Mouse (Mus musculus) small intestine, adult 2 months (tissue): ENCODE data around the gene Gsk3a. TPM values are rescaled to one million over a fixed set of nuclear protein-coding genes. Genes with fewer than 3 reads are reported as not detected.

ENCODE experiments used
- H3K27ac ChIP-seq: fragments of 200-500 bp; 2 replicates; pipeline ENCODE4 v1.5.1; 2012; ENCODE audit warnings: low read depth, low read length, control low read depth, inconsistent platforms; ENCODE audit not compliant: insufficient read depth
- H3K27me3 ChIP-seq: fragments of 200-500 bp; 2 replicates; pipeline ENCODE4 v1.6.1; 2012; ENCODE audit warnings: mild to moderate bottlenecking, moderate library complexity, low read length, inconsistent platforms; ENCODE audit not compliant: control insufficient read depth, insufficient read depth
- H3K36me3 ChIP-seq: fragments of 200-500 bp; 2 replicates; pipeline ENCODE4 v1.6.1; 2012; ENCODE audit warnings: mild to moderate bottlenecking, low read length, control low read depth, inconsistent platforms; ENCODE audit not compliant: control insufficient read depth, insufficient read depth
- H3K4me1 ChIP-seq: fragments of 200-500 bp; 2 replicates; pipeline ENCODE4 v1.6.1; 2012; ENCODE audit warnings: low read length, inconsistent platforms, mixed read lengths; ENCODE audit not compliant: control insufficient read depth, insufficient read depth, insufficient read length
- H3K4me3 ChIP-seq: fragments of 200-500 bp; 2 replicates; pipeline ENCODE4 v1.5.1; 2012; ENCODE audit warnings: low read depth, mild to moderate bottlenecking, control low read depth, inconsistent platforms, low read length, moderate library complexity
- CTCF ChIP-seq: fragments of 200-500 bp; IDR thresholded peaks from 2 replicates; pipeline ENCODE4 v1.5.1; 2012; ENCODE audit warnings: low read depth, mild to moderate bottlenecking, control low read depth, inconsistent platforms, low read length, moderate library complexity, mixed read lengths; ENCODE audit not compliant: insufficient replicate concordance, insufficient read length; ENCODE audit errors: extremely low read depth
- POLR2A ChIP-seq: fragments of 200-500 bp; IDR thresholded peaks from 2 replicates; pipeline ENCODE4 v1.6.1; 2012; ENCODE audit warnings: low read depth, mild to moderate bottlenecking, control low read depth, inconsistent platforms, low read length, moderate library complexity
- WGBS: fragments of 180-500 bp; shearing (Covaris S2); methylation state at CpG from one replicate; pipeline ENCODE4 v1.1.7; 2018; 5-methylcytosine and 5-hydroxymethylcytosine counted together
- polyA plus RNA-seq: library from polyadenylated mRNA; depleted of rRNA; stranded (reverse); fragments of >200 nt; gene quantifications from 2 replicates; pipeline ENCODE4 v1.2.3, GENCODE M21; 2012; rRNA removed

Gsk3a gene
- 77.7 and 163 TPM in 2 replicates for polyA plus RNA-seq

- peak; percentile 78 for TF ChIP-seq POLR2A
- TF ChIP-seq CTCF, result no peak
- H3K27ac ChIP-seq, result peak within 1 kb of the TSS; percentile 86
- under 1% methylated on average over 74 of the region's 76 CpGs for WGBS
- H3K4me1 ChIP-seq, result peaks cover 9% of the 10 kb centered on the region
- peak within 1 kb of the TSS; percentile 78 for H3K4me3 ChIP-seq
- H3K36me3 ChIP-seq, result peaks cover 21% of the 10 kb centered on the region
- no peaks in the 10 kb centered on the region for H3K27me3 ChIP-seq
These were observed at the start of gene Gsk3a for GRCm38 (mm10) chr7:25237249-25238014. TSS of gene Gsk3a (minus strand) at chr7:25237851.

GRCm38 (mm10) chr7:25286989-25287388 is 49.3 kb upstream of the Gsk3a start:
- peaks cover 61% of the 10 kb centered on the region for H3K36me3 ChIP-seq

GRCm38 (mm10) chr7:25285511-25286238 is 48.0 kb upstream of the Gsk3a start:
- no peak overlapping the region for H3K27ac ChIP-seq
- WGBS, result 94% methylated on average over 20 of the region's 20 CpGs
- peaks cover 22% of the 10 kb centered on the region for H3K4me1 ChIP-seq
- TF ChIP-seq POLR2A (no peak), CTCF (no peak)
- no peak overlapping the region for H3K4me3 ChIP-seq
- H3K27me3 ChIP-seq, result no peaks in the 10 kb centered on the region
- H3K36me3 ChIP-seq, result peaks cover 51% of the 10 kb centered on the region

More at GRCm38 (mm10) chr7:25286989-25287388, 49.3 kb upstream of the Gsk3a start:
- Histone ChIP-seq H3K4me3 (no peak overlapping the region), H3K27me3 (no peaks in the 10 kb centered on the region), H3K4me1 (peaks cover 21% of the 10 kb centered on the region), H3K27ac (no peak overlapping the region)
- WGBS, result 83% methylated on average over 8 of the region's 8 CpGs
- TF ChIP-seq CTCF, result no peak

- Histone ChIP-seq H3K27me3 (no peaks in the 10 kb centered on the region), H3K36me3 (peaks cover 45% of the 10 kb centered on the region), H3K27ac (no peak overlapping the region), H3K4me3 (no peak overlapping the region), H3K4me1 (peaks cover 27% of the 10 kb centered on the region)
- TF ChIP-seq CTCF (no peak), POLR2A (no peak)
- 62% methylated on average over 5 of the region's 5 CpGs for WGBS
These were observed 47.1 kb upstream of the Gsk3a start for GRCm38 (mm10) chr7:25284766-25285165.

- Histone ChIP-seq H3K27ac (no peak overlapping the region), H3K4me1 (peaks cover 32% of the 10 kb centered on the region), H3K27me3 (no peaks in the 10 kb centered on the region), H3K36me3 (peaks cover 40% of the 10 kb centered on the region), H3K4me3 (no peak overlapping the region)
- 67% methylated on average over 2 of the region's 2 CpGs for WGBS
- no peak for TF ChIP-seq POLR2A
- TF ChIP-seq CTCF, result no peak
These were observed 46.5 kb upstream of the Gsk3a start for GRCm38 (mm10) chr7:25284171-25284570.

- WGBS, result 16% methylated on average over 5 of the region's 5 CpGs
- Histone ChIP-seq H3K36me3 (peaks cover 36% of the 10 kb centered on the region), H3K27ac (no peak overlapping the region), H3K27me3 (no peaks in the 10 kb centered on the region), H3K4me1 (peaks cover 32% of the 10 kb centered on the region), H3K4me3 (no peak overlapping the region)
- TF ChIP-seq POLR2A (no peak), CTCF (no peak)
These were observed 46.0 kb upstream of the Gsk3a start for GRCm38 (mm10) chr7:25283637-25284036.

GRCm38 (mm10) chr7:25282731-25283211 is 45.1 kb upstream of the Gsk3a start:
- 1% methylated on average over 35 of the region's 36 CpGs for WGBS
- peak overlapping the region; percentile 8; the same call in 1 of the 2 replicates for H3K27ac ChIP-seq
- H3K27me3 ChIP-seq, result no peaks in the 10 kb centered on the region
- H3K36me3 ChIP-seq, result peaks cover 27% of the 10 kb centered on the region
- TF ChIP-seq POLR2A (no peak), CTCF (no peak)
- peak overlapping the region; percentile 83 for H3K4me3 ChIP-seq
- peaks cover 32% of the 10 kb centered on the region for H3K4me1 ChIP-seq
